Mouse (Mus musculus) intestine, postnatal 0 days (tissue): Measurements from ENCODE around the gene Rere. TPM values are rescaled to one million over a fixed set of nuclear protein-coding genes. Genes with fewer than 3 reads are reported as not detected.

ENCODE experiments used
- ATAC-seq: fragments of 200-750 bp; cut with Nextera tagmentation; 2 replicates; pipeline ENCODE4 v1.8.0; 2017; ENCODE audit warnings: mild to moderate bottlenecking, moderate TSS enrichment, moderate library complexity
- H3K27ac ChIP-seq: fragments of 300-500 bp; sonication (generic); 2 replicates; pipeline ENCODE4 v1.5.1; 2014; ENCODE audit warnings: mild to moderate bottlenecking, low read depth, low read length, moderate library complexity
- H3K27me3 ChIP-seq: fragments of 300-500 bp; sonication (generic); replicated peaks from 2 replicates; pipeline ENCODE4 v1.6.1; 2014; ENCODE audit warnings: low read length, mixed read lengths; ENCODE audit not compliant: control insufficient read depth, insufficient read depth
- H3K36me3 ChIP-seq: fragments of 300-500 bp; sonication (generic); 2 replicates; pipeline ENCODE4 v1.6.1; 2014; ENCODE audit warnings: mild to moderate bottlenecking, moderate library complexity; ENCODE audit not compliant: control insufficient read depth, insufficient read depth
- H3K4me1 ChIP-seq: fragments of 300-500 bp; sonication (generic); replicated peaks from 2 replicates; pipeline ENCODE4 v1.6.1; 2014; ENCODE audit warnings: antibody characterized with exemption, low read length, mixed read lengths; ENCODE audit not compliant: control insufficient read depth, insufficient read depth
- H3K4me2 ChIP-seq: fragments of 300-500 bp; sonication (generic); replicated peaks from 2 replicates; pipeline ENCODE4 v1.6.1; 2014; ENCODE audit warnings: low read depth, mild to moderate bottlenecking, moderate library complexity
- H3K4me3 ChIP-seq: fragments of 300-500 bp; sonication (generic); 2 replicates; pipeline ENCODE4 v1.5.1; 2014; ENCODE audit warnings: low read depth, low read length
- H3K9ac ChIP-seq: fragments of 300-500 bp; sonication (generic); 2 replicates; pipeline ENCODE4 v1.6.1; 2014; ENCODE audit warnings: mild to moderate bottlenecking, low read depth, low read length
- H3K9me3 ChIP-seq: fragments of 300-500 bp; sonication (generic); 2 replicates; pipeline ENCODE4 v1.6.1; 2016; ENCODE audit warnings: mixed run types; ENCODE audit not compliant: control insufficient read depth
- CTCF ChIP-seq: sonication (generic); IDR thresholded peaks from 2 replicates; pipeline ENCODE4 v1.5.1; 2016; ENCODE audit warnings: low read depth, mild to moderate bottlenecking, control low read depth, antibody characterized with exemption, moderate library complexity
- whole genome bisulfite sequencing: fragments of 180-500 bp; shearing (Covaris S2); extraction: QIAGEN DNeasy Blood & Tissue Kit; methylation state at CpG from one replicate; pipeline ENCODE4 v1.1.7; 2014; 5-methylcytosine and 5-hydroxymethylcytosine counted together
- polyA plus RNA-seq: library from polyadenylated mRNA; unstranded; fragments of >200 nt; fragmentation: Nextera tagmentation; extraction: Ambion mirVana; gene quantifications from 2 replicates; pipeline ENCODE4 v1.2.1, GENCODE M21; 2015

Rere gene
- polyA plus RNA-seq, 1 experiment from 2014 or later = 22.4 TPM

DNA sequence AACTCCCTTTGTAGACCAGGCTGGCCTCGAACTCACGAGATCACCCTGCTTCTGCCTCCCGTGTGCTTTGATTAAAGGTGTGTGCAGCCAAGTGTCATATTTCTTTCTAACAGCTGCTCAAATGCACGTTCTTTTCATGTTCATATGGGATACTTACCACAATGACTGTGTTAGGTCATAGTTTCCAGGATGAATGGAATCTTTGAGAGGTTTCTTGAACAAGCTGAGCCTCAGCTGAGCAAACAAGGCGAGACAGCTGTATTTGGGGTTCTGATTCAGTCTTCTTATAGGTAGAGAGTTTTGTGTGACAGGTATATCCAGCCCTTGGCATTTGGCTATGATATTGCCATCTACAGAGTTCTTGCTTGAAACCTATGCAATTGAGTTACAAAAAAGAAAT, 179.0 kb downstream of the Rere start:
- Histone ChIP-seq H3K4me1 (peaks cover 11% of the 10 kb centered on the region), H3K27ac (no peak overlapping the region), H3K9ac (no peak overlapping the region), H3K27me3 (no peaks in the 10 kb centered on the region), H3K9me3 (no peaks in the 10 kb centered on the region), H3K36me3 (no peaks in the 10 kb centered on the region; the same call in 1 of the 2 replicates), H3K4me3 (no peak overlapping the region), H3K4me2 (no peak overlapping the region)
- 74% methylated on average over 5 of the region's 5 CpGs for WGBS
- no peak for ATAC-seq
- no peak for TF ChIP-seq CTCF

GRCm38 (mm10) chr4:150461011-150461410, 179.6 kb downstream of the Rere start:
- peaks cover 11% of the 10 kb centered on the region for H3K4me1 ChIP-seq
- WGBS = 82% methylated on average over 5 of the region's 5 CpGs
- no peak for TF ChIP-seq CTCF
- H3K36me3 ChIP-seq = no peaks in the 10 kb centered on the region; the same call in 1 of the 2 replicates
- ATAC-seq = no peak
- no peak overlapping the region for H3K9ac ChIP-seq
- H3K27ac ChIP-seq = no peak overlapping the region
- H3K4me3 ChIP-seq = no peak overlapping the region
- H3K4me2 ChIP-seq = no peak overlapping the region
- H3K27me3 ChIP-seq = no peaks in the 10 kb centered on the region
- H3K9me3 ChIP-seq = no peaks in the 10 kb centered on the region

DNA sequence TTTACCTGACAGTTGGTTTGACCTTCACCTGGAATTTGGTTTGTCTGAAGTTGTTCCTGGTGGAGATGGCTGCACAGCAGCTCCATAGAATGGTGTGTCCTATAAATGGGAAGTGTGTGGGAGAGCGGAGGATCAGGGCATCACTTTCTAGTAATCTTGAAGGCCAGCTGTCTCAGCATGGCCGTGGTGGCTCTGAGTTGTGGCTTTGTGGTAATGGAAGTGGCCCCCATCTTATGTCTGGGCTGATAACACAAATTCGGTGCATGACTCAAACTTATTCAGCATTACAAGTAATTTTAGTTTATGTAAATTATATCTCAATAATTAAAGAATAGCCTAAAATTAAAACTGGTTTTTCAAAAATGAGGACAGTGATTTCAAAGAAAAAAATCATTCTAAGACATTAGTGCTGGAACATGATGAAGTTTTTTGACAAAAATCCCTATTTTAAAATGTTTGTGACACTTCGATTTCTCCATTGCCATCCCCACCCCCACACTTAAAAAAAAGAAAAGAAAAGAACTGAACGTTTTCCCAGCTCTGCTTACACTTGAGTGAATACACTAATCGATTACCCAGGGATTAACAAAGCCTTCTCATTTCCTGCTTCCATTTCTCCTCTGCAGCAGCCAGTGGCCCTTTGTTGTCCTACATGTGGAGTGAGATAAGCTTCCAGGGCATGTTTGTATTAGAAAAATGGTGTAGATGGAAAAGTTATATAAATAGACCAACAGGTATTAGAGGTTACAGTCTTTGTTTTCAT, 180.2 kb downstream of the Rere start:
- Histone ChIP-seq H3K36me3 (no peaks in the 10 kb centered on the region; the same call in 1 of the 2 replicates), H3K9ac (no peak overlapping the region), H3K4me1 (peaks cover 8% of the 10 kb centered on the region), H3K4me3 (no peak overlapping the region), H3K27me3 (no peaks in the 10 kb centered on the region), H3K27ac (no peak overlapping the region), H3K9me3 (no peaks in the 10 kb centered on the region), H3K4me2 (no peak overlapping the region)
- TF ChIP-seq CTCF = no peak
- no peak for ATAC-seq
- 30% methylated on average over 6 of the region's 6 CpGs for WGBS

GRCm38 (mm10) chr4:150462367-150462766, 180.9 kb downstream of the Rere start:
- no peaks in the 10 kb centered on the region for H3K27me3 ChIP-seq
- ATAC-seq = no peak
- TF ChIP-seq CTCF = no peak
- H3K4me2 ChIP-seq = 0 out of 2 replicates have a peak overlapping the region, but pooled peaks have one; percentile 10
- no peaks in the 10 kb centered on the region for H3K9me3 ChIP-seq
- no peak overlapping the region for H3K4me3 ChIP-seq
- H3K27ac ChIP-seq = peak overlapping the region; percentile 0; the same call in 1 of the 2 replicates
- peaks cover 7% of the 10 kb centered on the region; the same call in 1 of the 2 replicates for H3K4me1 ChIP-seq
- no peaks in the 10 kb centered on the region; the same call in 1 of the 2 replicates for H3K36me3 ChIP-seq
- H3K9ac ChIP-seq = no peak overlapping the region
- 27% methylated on average over 4 of the region's 4 CpGs for WGBS

DNA sequence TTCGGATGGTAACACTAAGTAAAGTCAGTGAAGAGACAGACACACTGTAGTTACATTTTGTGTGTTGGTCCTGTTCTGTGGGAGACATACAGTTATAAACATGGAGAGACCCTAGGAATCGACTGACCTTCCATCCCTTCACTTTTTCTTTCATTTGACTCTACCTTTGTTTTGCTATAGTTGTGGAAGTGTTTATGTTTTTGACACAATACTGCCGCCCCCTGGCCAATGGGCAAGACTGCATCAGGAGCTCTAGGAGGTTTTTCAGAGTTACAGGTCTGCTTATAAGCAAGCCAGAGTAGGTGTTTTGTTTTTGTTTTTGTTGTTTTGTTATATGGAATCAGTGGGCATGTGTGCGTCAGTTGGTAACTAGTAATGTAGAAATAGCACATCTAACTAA, 184.3 kb downstream of the Rere start:
- H3K9ac ChIP-seq = no peak overlapping the region
- H3K9me3 ChIP-seq = no peaks in the 10 kb centered on the region
- TF ChIP-seq CTCF = peak; percentile 84
- H3K36me3 ChIP-seq = peaks cover 7% of the 10 kb centered on the region; the same call in 1 of the 2 replicates
- H3K27me3 ChIP-seq = no peaks in the 10 kb centered on the region
- H3K27ac ChIP-seq = no peak overlapping the region
- ATAC-seq = no peak
- no peak overlapping the region for H3K4me2 ChIP-seq
- no peak overlapping the region for H3K4me3 ChIP-seq
- WGBS = 46% methylated on average over 4 of the region's 4 CpGs
- H3K4me1 ChIP-seq = peaks cover 7% of the 10 kb centered on the region; the same call in 1 of the 2 replicates

DNA sequence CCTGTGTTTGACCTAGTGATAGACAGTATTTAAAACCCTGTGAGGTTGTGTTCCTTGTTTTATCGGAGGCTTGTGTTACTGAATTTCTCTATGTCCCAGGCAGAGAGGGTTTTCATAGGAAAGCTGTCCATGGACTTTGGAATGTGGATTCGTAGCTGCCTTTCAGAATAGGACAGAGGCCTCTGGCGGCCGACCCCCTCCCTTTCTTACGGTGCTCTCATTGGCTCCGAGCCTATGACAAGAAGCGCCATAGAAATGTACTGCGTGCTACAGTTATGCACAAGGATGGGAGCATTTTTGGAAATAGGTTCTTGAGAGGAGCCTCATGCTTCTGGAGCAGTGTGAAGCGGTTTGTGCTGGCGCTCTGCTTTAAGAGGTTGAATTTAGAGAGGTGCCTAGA, 187.8 kb downstream of the Rere start:
- no peak overlapping the region for H3K4me2 ChIP-seq
- no peak for ATAC-seq
- H3K27me3 ChIP-seq = no peaks in the 10 kb centered on the region
- TF ChIP-seq CTCF = no peak
- no peak overlapping the region for H3K27ac ChIP-seq
- H3K9ac ChIP-seq = no peak overlapping the region
- 78% methylated on average over 10 of the region's 10 CpGs for WGBS
- H3K36me3 ChIP-seq = peaks cover 7% of the 10 kb centered on the region; the same call in 1 of the 2 replicates
- H3K9me3 ChIP-seq = no peaks in the 10 kb centered on the region
- H3K4me3 ChIP-seq = no peak overlapping the region
- no peaks in the 10 kb centered on the region for H3K4me1 ChIP-seq
